ENCODE assay signal across 9 mouse cellular contexts in genomic region chr2:145699414-145700071, GRCm38 (mm10). TPM values are rescaled to one million over a fixed set of nuclear protein-coding genes. Genes with fewer than 3 reads are reported as not detected.
DNase-seq lines count a peak whose midpoint lies in the region; ATAC-seq and TF ChIP-seq lines count a peak whose summit lies in the region.
"Had no signal": no experiment of that assay in that cellular context is flagged by ENCODE, and none has a peak within 500 bp of the region (broad histone marks: within the 10 kb centered on the region; RNA-seq: fewer than 3 reads in every experiment).

No protein-coding gene starts in this region.

- no peaks in the 10 kb centered on the region; the same call in 1 of the 2 replicates for H3K36me3 ChIP-seq in heart, adult 2 months (ENCODE audit: control insufficient read depth, insufficient read depth, low read length)
- no peaks in the 10 kb centered on the region for H3K36me3 ChIP-seq in limb, embryonic 10.5 days
- no peaks in the 10 kb centered on the region for H3K36me3 ChIP-seq in midbrain, embryonic 14.5 days (ENCODE audit: control insufficient read depth, insufficient read depth, low read length)

- H3K4me1 ChIP-seq in heart, adult 2 months (ENCODE audit: control insufficient read depth, insufficient read depth, low read length) = peaks cover 7% of the 10 kb centered on the region
- H3K4me1 ChIP-seq in limb, embryonic 10.5 days = peaks cover 4% of the 10 kb centered on the region; the same call in 1 of the 2 replicates
- H3K4me1 ChIP-seq in midbrain, embryonic 14.5 days (ENCODE audit: control insufficient read depth, insufficient read depth, low read length) = no peaks in the 10 kb centered on the region

- H3K27ac ChIP-seq in heart, adult 2 months = no peak overlapping the region
- H3K27ac ChIP-seq in limb, embryonic 10.5 days = no peak overlapping the region
- no peak overlapping the region for H3K27ac ChIP-seq in midbrain, embryonic 14.5 days (replicated peaks; ENCODE audit: low read depth, low read length)

- 31% methylated on average over 6 of the region's 6 CpGs for WGBS in heart, adult 2 months
- WGBS in limb, embryonic 10.5 days = 31% methylated on average over 6 of the region's 6 CpGs
- WGBS in midbrain, embryonic 14.5 days = 30% methylated on average over 6 of the region's 6 CpGs

- no peaks in the 10 kb centered on the region for H3K79me2 ChIP-seq in heart, adult 2 months (replicated peaks; ENCODE audit: control insufficient read depth, insufficient read depth, low read length)

- H3K9ac ChIP-seq in heart, adult 2 months (ENCODE audit: low read depth, low read length) = no peak overlapping the region
- no peak overlapping the region for H3K9ac ChIP-seq in midbrain, embryonic 14.5 days (replicated peaks; ENCODE audit: low read length)

- H3K9me3 ChIP-seq in limb, embryonic 10.5 days (replicated peaks) = no peaks in the 10 kb centered on the region
- no peaks in the 10 kb centered on the region for H3K9me3 ChIP-seq in midbrain, embryonic 14.5 days (ENCODE audit: control insufficient read depth, low read length)

- TF ChIP-seq EP300 in heart, adult 2 months (IDR thresholded peaks at IDR 0.05; ENCODE audit: insufficient read depth, low read depth, low read length) = peak; percentile 92

- peak; percentile 46; the same call in 1 of the 2 replicates for ATAC-seq in midbrain, embryonic 14.5 days (ENCODE audit: low FRiP score, low TSS enrichment)

- no peak overlapping the region for H3K4me3 ChIP-seq in heart, adult 2 months
- H3K4me3 ChIP-seq in limb, embryonic 10.5 days = no peak overlapping the region
- H3K4me3 ChIP-seq in midbrain, embryonic 14.5 days (replicated peaks; ENCODE audit: low read depth, low read length) = no peak overlapping the region
- H3K4me3 ChIP-seq: myocyte had no signal

- no peaks in the 10 kb centered on the region for H3K27me3 ChIP-seq in heart, adult 2 months (ENCODE audit: control insufficient read depth, insufficient read depth, low read length)
- H3K27me3 ChIP-seq in limb, embryonic 10.5 days (ENCODE audit: low read depth, poor library complexity, severe bottlenecking) = no peaks in the 10 kb centered on the region
- no peaks in the 10 kb centered on the region for H3K27me3 ChIP-seq in midbrain, embryonic 14.5 days (ENCODE audit: control insufficient read depth, insufficient read depth, low read length)

- peak; percentile 41 for DNase-seq in urinary bladder, postnatal 14 days (ENCODE audit: low spot score)
- no peak for DNase-seq in urinary bladder, postnatal 10 days (ENCODE audit: low spot score)
- peak; percentile 34 to 46 for DNase-seq in cerebellum, postnatal 36 days
- peak; percentile 26 to 48 for DNase-seq in heart, adult 2 months
- peak; percentile 63 for DNase-seq in kidney, adult 11 months
- peak; percentile 60 for DNase-seq in limb, embryonic 10.5 days (ENCODE audit: low spot score)
- DNase-seq in midbrain, embryonic 14.5 days = peak; percentile 83
- peak; percentile 13 for DNase-seq in thymus, postnatal 4 days

- intact Hi-C loops in heart, adult 2 months (cut with DNase I) = loop anchor here (1.0 to 5.0 kb wide), 4 partner anchors 95 to 258 kb away; partner anchors contain the start of gene Naa20

- no peak overlapping the region for H3K4me2 ChIP-seq in midbrain, embryonic 14.5 days (ENCODE audit: low read length)

- TF ChIP-seq CTCF in heart, adult 2 months (IDR thresholded peaks at IDR 0.05) = peak; percentile 94; the same call in 1 of the 2 replicates

- TF ChIP-seq POLR2A in heart, adult 2 months (IDR thresholded peaks at IDR 0.05; ENCODE audit: insufficient read depth, low read depth, low read length) = no peak

RNA-seq across cellular contexts. Expression of gene Rin2, which starts 24.5 kb away (rescaled TPM):
- total RNA-seq in heart, adult 2 months (2021) = 10 to 100 TPM; 18.8 to 20.2 TPM
- 9.0 and 17.6 TPM in 2 replicates for polyA plus RNA-seq in heart, adult 2 months (2012; rRNA removed)
- polyA plus RNA-seq in limb, embryonic 10.5 days (2016; fragmentation: Nextera tagmentation; extraction: Ambion mirVana) = 6.3 and 11.8 TPM in 2 replicates
- polyA plus RNA-seq in midbrain, embryonic 14.5 days (2014; fragmentation: Nextera tagmentation; extraction: Ambion mirVana) = 9.5 and 14.6 TPM in 2 replicates
